Mouse (Mus musculus): ENCODE data around the gene Cnmd. TPM values are rescaled to one million over a fixed set of nuclear protein-coding genes. Genes with fewer than 3 reads are reported as not detected.

Gene Cnmd
- polyA plus RNA-seq, 1 experiment from 2014 or later, result 0.18 TPM

- ATAC-seq, result no peak
- WGBS, result 87% methylated on average over 5 of the region's 5 CpGs
- TF ChIP-seq CTCF (IDR thresholded peaks at IDR 0.05; ENCODE audit: low read depth), result no peak
Measured at GRCm38 (mm10) chr14:79672567-79672966, 10.6 kb upstream of the Cnmd start.

GRCm38 (mm10) chr14:79671008-79671407 is 9.0 kb upstream of the Cnmd start:
- 92% methylated on average over 3 of the region's 3 CpGs for WGBS
- no peak for ATAC-seq
- Histone ChIP-seq H3K9ac (ENCODE audit: low read depth, low read length) (no peak overlapping the region), H3K9me3 (ENCODE audit: control insufficient read depth) (no peaks in the 10 kb centered on the region), H3K4me1 (replicated peaks; ENCODE audit: control insufficient read depth, insufficient read depth, low read length) (no peaks in the 10 kb centered on the region), H3K27me3 (replicated peaks; ENCODE audit: control insufficient read depth, insufficient read depth, low read length) (no peaks in the 10 kb centered on the region), H3K4me3 (ENCODE audit: low read depth, low read length) (no peak overlapping the region), H3K27ac (ENCODE audit: low read depth, low read length) (no peak overlapping the region), H3K36me3 (ENCODE audit: control insufficient read depth, insufficient read depth) (no peaks in the 10 kb centered on the region), H3K4me2 (replicated peaks; ENCODE audit: low read depth) (no peak overlapping the region)
- TF ChIP-seq CTCF (IDR thresholded peaks at IDR 0.05; ENCODE audit: low read depth), result no peak

More at GRCm38 (mm10) chr14:79672567-79672966, 10.6 kb upstream of the Cnmd start:
- Histone ChIP-seq H3K9ac (ENCODE audit: low read depth, low read length) (no peak overlapping the region), H3K27ac (ENCODE audit: low read depth, low read length) (no peak overlapping the region), H3K27me3 (replicated peaks; ENCODE audit: control insufficient read depth, insufficient read depth, low read length) (no peaks in the 10 kb centered on the region), H3K4me3 (ENCODE audit: low read depth, low read length) (no peak overlapping the region), H3K9me3 (ENCODE audit: control insufficient read depth) (no peaks in the 10 kb centered on the region), H3K36me3 (ENCODE audit: control insufficient read depth, insufficient read depth) (no peaks in the 10 kb centered on the region), H3K4me2 (replicated peaks; ENCODE audit: low read depth) (no peak overlapping the region), H3K4me1 (replicated peaks; ENCODE audit: control insufficient read depth, insufficient read depth, low read length) (no peaks in the 10 kb centered on the region)

- Histone ChIP-seq H3K9me3 (ENCODE audit: control insufficient read depth) (no peaks in the 10 kb centered on the region), H3K4me2 (replicated peaks; ENCODE audit: low read depth) (peak overlapping the region; percentile 61), H3K27ac (ENCODE audit: low read depth, low read length) (no peak overlapping the region), H3K27me3 (replicated peaks; ENCODE audit: control insufficient read depth, insufficient read depth, low read length) (no peaks in the 10 kb centered on the region), H3K4me3 (ENCODE audit: low read depth, low read length) (peak overlapping the region; percentile 23; the same call in 1 of the 2 replicates), H3K9ac (ENCODE audit: low read depth, low read length) (no peak overlapping the region), H3K36me3 (ENCODE audit: control insufficient read depth, insufficient read depth) (no peaks in the 10 kb centered on the region), H3K4me1 (replicated peaks; ENCODE audit: control insufficient read depth, insufficient read depth, low read length) (no peaks in the 10 kb centered on the region)
- TF ChIP-seq CTCF (IDR thresholded peaks at IDR 0.05; ENCODE audit: low read depth), result peak; percentile 94
- WGBS, result 16% methylated on average over 33 of the region's 33 CpGs
- peak; percentile 77 for ATAC-seq
Measured at GRCm38 (mm10) chr14:79661005-79661917, 709 bp downstream of the Cnmd start.

- ATAC-seq, result no peak
Measured at GRCm38 (mm10) chr14:79660467-79660866, 1.5 kb downstream of the Cnmd start.

GRCm38 (mm10) chr14:79658748-79659508 is 3.0 kb downstream of the Cnmd start:
- H3K27ac ChIP-seq (ENCODE audit: low read depth, low read length), result no peak overlapping the region
- H3K4me3 ChIP-seq (ENCODE audit: low read depth, low read length), result no peak overlapping the region
- TF ChIP-seq CTCF (IDR thresholded peaks at IDR 0.05; ENCODE audit: low read depth), result no peak
- 81% methylated on average over 6 of the region's 6 CpGs for WGBS
- H3K9me3 ChIP-seq (ENCODE audit: control insufficient read depth), result no peaks in the 10 kb centered on the region
- no peak for ATAC-seq
- no peaks in the 10 kb centered on the region for H3K4me1 ChIP-seq (replicated peaks; ENCODE audit: control insufficient read depth, insufficient read depth, low read length)
- no peak overlapping the region for H3K4me2 ChIP-seq (replicated peaks; ENCODE audit: low read depth)
- H3K27me3 ChIP-seq (replicated peaks; ENCODE audit: control insufficient read depth, insufficient read depth, low read length), result no peaks in the 10 kb centered on the region
- no peaks in the 10 kb centered on the region for H3K36me3 ChIP-seq (ENCODE audit: control insufficient read depth, insufficient read depth)
- H3K9ac ChIP-seq (ENCODE audit: low read depth, low read length), result no peak overlapping the region

More at GRCm38 (mm10) chr14:79660467-79660866, 1.5 kb downstream of the Cnmd start:
- Histone ChIP-seq H3K4me3 (ENCODE audit: low read depth, low read length) (no peak overlapping the region), H3K9me3 (ENCODE audit: control insufficient read depth) (no peaks in the 10 kb centered on the region), H3K4me1 (replicated peaks; ENCODE audit: control insufficient read depth, insufficient read depth, low read length) (no peaks in the 10 kb centered on the region), H3K27ac (ENCODE audit: low read depth, low read length) (no peak overlapping the region), H3K27me3 (replicated peaks; ENCODE audit: control insufficient read depth, insufficient read depth, low read length) (no peaks in the 10 kb centered on the region), H3K36me3 (ENCODE audit: control insufficient read depth, insufficient read depth) (no peaks in the 10 kb centered on the region), H3K9ac (ENCODE audit: low read depth, low read length) (no peak overlapping the region), H3K4me2 (replicated peaks; ENCODE audit: low read depth) (peak overlapping the region; percentile 61)
- TF ChIP-seq CTCF (IDR thresholded peaks at IDR 0.05; ENCODE audit: low read depth), result no peak
- 49% methylated on average over 5 of the region's 5 CpGs for WGBS

- H3K9ac ChIP-seq (ENCODE audit: low read depth, low read length), result no peak overlapping the region
- ATAC-seq, result no peak
- no peak overlapping the region for H3K27ac ChIP-seq (ENCODE audit: low read depth, low read length)
- 80% methylated on average over 5 of the region's 5 CpGs for WGBS
- H3K4me2 ChIP-seq (replicated peaks; ENCODE audit: low read depth), result no peak overlapping the region
- H3K27me3 ChIP-seq (replicated peaks; ENCODE audit: control insufficient read depth, insufficient read depth, low read length), result no peaks in the 10 kb centered on the region
- no peaks in the 10 kb centered on the region for H3K36me3 ChIP-seq (ENCODE audit: control insufficient read depth, insufficient read depth)
- H3K9me3 ChIP-seq (ENCODE audit: control insufficient read depth), result no peaks in the 10 kb centered on the region
- H3K4me3 ChIP-seq (ENCODE audit: low read depth, low read length), result no peak overlapping the region
- TF ChIP-seq CTCF (IDR thresholded peaks at IDR 0.05; ENCODE audit: low read depth), result no peak
- H3K4me1 ChIP-seq (replicated peaks; ENCODE audit: control insufficient read depth, insufficient read depth, low read length), result no peaks in the 10 kb centered on the region
Measured at GRCm38 (mm10) chr14:79658286-79658685, 3.7 kb downstream of the Cnmd start.
